Mouse (Mus musculus) heart, adult 2 months (tissue): Measurements from ENCODE around the gene Ccdc167. TPM values are rescaled to one million over a fixed set of nuclear protein-coding genes. Genes with fewer than 3 reads are reported as not detected.

Experiments used
- DNase-seq, 2 experiments: peaks; one replicate each; pipeline ENCODE4 v3.0.0; 2021
- H3K27ac ChIP-seq: fragments of 200-600 bp; 2 replicates; pipeline ENCODE4 v1.8.1; 2022
- H3K27me3 ChIP-seq: fragments of 200-500 bp; 2 replicates; pipeline ENCODE4 v1.6.1; 2012; ENCODE audit warnings: mild to moderate bottlenecking, low read length, inconsistent platforms, mixed read lengths; ENCODE audit not compliant: control insufficient read depth, insufficient read depth
- H3K36me3 ChIP-seq: fragments of 200-500 bp; 2 replicates; pipeline ENCODE4 v1.6.1; 2012; ENCODE audit warnings: low read length, inconsistent platforms; ENCODE audit not compliant: control insufficient read depth, insufficient read depth
- H3K4me1 ChIP-seq: fragments of 200-500 bp; 2 replicates; pipeline ENCODE4 v1.6.1; 2011; ENCODE audit warnings: low read length; ENCODE audit not compliant: control insufficient read depth, insufficient read depth
- H3K4me3 ChIP-seq: fragments of 200-600 bp; 2 replicates; pipeline ENCODE4 v1.8.1; 2022
- H3K79me2 ChIP-seq: fragments of 200-500 bp; replicated peaks from 2 replicates; pipeline ENCODE4 v1.6.1; 2012; ENCODE audit warnings: mild to moderate bottlenecking, inconsistent platforms, low read length, moderate library complexity, mixed read lengths; ENCODE audit not compliant: control insufficient read depth, insufficient read depth
- H3K9ac ChIP-seq: fragments of 200-500 bp; 2 replicates; pipeline ENCODE4 v1.6.1; 2012; ENCODE audit warnings: low read depth, mild to moderate bottlenecking, control low read depth, inconsistent platforms, low read length, mixed read lengths
- CTCF ChIP-seq: fragments of 200-600 bp; IDR thresholded peaks from 2 replicates; pipeline ENCODE4 v1.8.1; 2022; ENCODE audit warnings: antibody characterized with exemption, mild to moderate bottlenecking, moderate library complexity
- EP300 ChIP-seq: fragments of 200-500 bp; IDR thresholded peaks from 2 replicates; pipeline ENCODE4 v1.6.1; 2011; ENCODE audit warnings: low read depth, low read length, control low read depth; ENCODE audit not compliant: insufficient read depth
- POLR2A ChIP-seq: fragments of 200-500 bp; IDR thresholded peaks from 2 replicates; pipeline ENCODE4 v1.6.1; 2011; ENCODE audit warnings: mild to moderate bottlenecking, low read depth, low read length, control low read depth; ENCODE audit not compliant: insufficient read depth
- WGBS: fragments of 180-500 bp; shearing (Covaris S2); methylation state at CpG from one replicate; pipeline ENCODE4 v1.1.7; 2018; 5-methylcytosine and 5-hydroxymethylcytosine counted together
- intact Hi-C: fragments of 180-260 bp; cut with DNase I; formaldehyde crosslinking; loops from one replicate; pipeline ENCODE4 v1.15.1; 2025
- polyA plus RNA-seq: library from polyadenylated mRNA; depleted of rRNA; stranded (reverse); fragments of >200 nt; gene quantifications from 2 replicates; pipeline ENCODE4 v1.2.3, GENCODE M21; 2012
- total RNA-seq, 2 experiments: library from RNA; stranded (reverse); gene quantifications; 2 replicates each; pipeline ENCODE4 v1.2.3; 2021

The Ccdc167 gene
- total and polyA plus RNA-seq, 3 experiments, result 6.9 to 11.8 (median 11.4) TPM

- H3K79me2 ChIP-seq, result no peaks in the 10 kb centered on the region
- H3K36me3 ChIP-seq, result peaks cover 3% of the 10 kb centered on the region; the same call in 1 of the 2 replicates
- TF ChIP-seq CTCF (no peak), EP300 (no peak), POLR2A (no peak)
- H3K27ac ChIP-seq, result no peak overlapping the region
- no peak overlapping the region for H3K9ac ChIP-seq
- intact Hi-C loops, result no loop called here
- H3K27me3 ChIP-seq, result no peaks in the 10 kb centered on the region
- DNase-seq, result no peak
- 62% methylated on average over 2 of the region's 2 CpGs for WGBS
- H3K4me3 ChIP-seq, result no peak overlapping the region
- no peaks in the 10 kb centered on the region for H3K4me1 ChIP-seq
Observed at GRCm38 (mm10) chr17:29692827-29693226, 24.0 kb downstream of the Ccdc167 start.

- no peaks in the 10 kb centered on the region for H3K27me3 ChIP-seq
- TF ChIP-seq EP300, result no peak
- no peak overlapping the region for H3K27ac ChIP-seq
- no peak overlapping the region for H3K4me3 ChIP-seq
- H3K36me3 ChIP-seq, result peaks cover 3% of the 10 kb centered on the region; the same call in 1 of the 2 replicates
- no peak overlapping the region for H3K9ac ChIP-seq
- no peaks in the 10 kb centered on the region for H3K79me2 ChIP-seq
- intact Hi-C loops, result no loop called here
- no peaks in the 10 kb centered on the region for H3K4me1 ChIP-seq
- DNase-seq, result no peak
- 65% methylated on average over 6 of the region's 6 CpGs for WGBS
Observed at GRCm38 (mm10) chr17:29690257-29690656, 26.6 kb downstream of the Ccdc167 start.

- WGBS, result 94% methylated on average over 10 of the region's 10 CpGs
- Histone ChIP-seq H3K27ac (no peak overlapping the region), H3K79me2 (no peaks in the 10 kb centered on the region), H3K4me3 (no peak overlapping the region), H3K9ac (no peak overlapping the region), H3K4me1 (no peaks in the 10 kb centered on the region), H3K27me3 (no peaks in the 10 kb centered on the region), H3K36me3 (peaks cover 3% of the 10 kb centered on the region; the same call in 1 of the 2 replicates)
- TF ChIP-seq CTCF, result no peak
- TF ChIP-seq EP300, result no peak
- no peak for TF ChIP-seq POLR2A
- DNase-seq, result no peak
- intact Hi-C loops, result no loop called here
Observed at GRCm38 (mm10) chr17:29688610-29689009, 28.2 kb downstream of the Ccdc167 start.

- no peaks in the 10 kb centered on the region for H3K79me2 ChIP-seq
- H3K27me3 ChIP-seq, result no peaks in the 10 kb centered on the region
- DNase-seq, result no peak
- H3K27ac ChIP-seq, result no peak overlapping the region
- H3K4me1 ChIP-seq, result no peaks in the 10 kb centered on the region
- TF ChIP-seq POLR2A, result no peak
- TF ChIP-seq CTCF, result no peak
- no peak for TF ChIP-seq EP300
- H3K36me3 ChIP-seq, result peaks cover 3% of the 10 kb centered on the region; the same call in 1 of the 2 replicates
- H3K9ac ChIP-seq, result no peak overlapping the region
- WGBS, result 81% methylated on average over 6 of the region's 6 CpGs
- H3K4me3 ChIP-seq, result no peak overlapping the region
- intact Hi-C loops, result no loop called here
Observed at GRCm38 (mm10) chr17:29687373-29687772, 29.5 kb downstream of the Ccdc167 start.

GRCm38 (mm10) chr17:29686771-29687170, 30.1 kb downstream of the Ccdc167 start:
- H3K4me3 ChIP-seq, result no peak overlapping the region
- DNase-seq, result no peak
- intact Hi-C loops, result no loop called here
- no peaks in the 10 kb centered on the region for H3K4me1 ChIP-seq
- WGBS, result 91% methylated on average over 5 of the region's 5 CpGs
- H3K36me3 ChIP-seq, result peaks cover 3% of the 10 kb centered on the region; the same call in 1 of the 2 replicates
- H3K79me2 ChIP-seq, result no peaks in the 10 kb centered on the region
- no peaks in the 10 kb centered on the region for H3K27me3 ChIP-seq
- no peak for TF ChIP-seq CTCF
- no peak for TF ChIP-seq POLR2A
- TF ChIP-seq EP300, result no peak
- H3K9ac ChIP-seq, result no peak overlapping the region
- H3K27ac ChIP-seq, result no peak overlapping the region

- H3K4me3 ChIP-seq, result no peak overlapping the region
- no peak overlapping the region for H3K9ac ChIP-seq
- intact Hi-C loops, result no loop called here
- H3K27ac ChIP-seq, result no peak overlapping the region
- TF ChIP-seq EP300, result no peak
- TF ChIP-seq POLR2A, result no peak
- no peaks in the 10 kb centered on the region for H3K4me1 ChIP-seq
- H3K36me3 ChIP-seq, result peaks cover 3% of the 10 kb centered on the region; the same call in 1 of the 2 replicates
- WGBS, result 82% methylated on average over 4 of the region's 4 CpGs
- no peaks in the 10 kb centered on the region for H3K27me3 ChIP-seq
- DNase-seq, result no peak
- no peaks in the 10 kb centered on the region for H3K79me2 ChIP-seq
Observed at GRCm38 (mm10) chr17:29684275-29684674, 32.6 kb downstream of the Ccdc167 start.

GRCm38 (mm10) chr17:29683127-29683526, 33.7 kb downstream of the Ccdc167 start:
- H3K4me3 ChIP-seq, result no peak overlapping the region
- DNase-seq, result no peak
- 76% methylated on average over 2 of the region's 2 CpGs for WGBS
- no peaks in the 10 kb centered on the region for H3K4me1 ChIP-seq
- TF ChIP-seq CTCF, result no peak
- TF ChIP-seq EP300, result no peak
- TF ChIP-seq POLR2A, result no peak
- no peak overlapping the region for H3K27ac ChIP-seq
- no peaks in the 10 kb centered on the region for H3K36me3 ChIP-seq
- no peak overlapping the region for H3K9ac ChIP-seq
- H3K27me3 ChIP-seq, result no peaks in the 10 kb centered on the region
- no peaks in the 10 kb centered on the region for H3K79me2 ChIP-seq
- intact Hi-C loops, result no loop called here
